Mouse (Mus musculus) kidney, adult 2 months (tissue): Measurements from ENCODE around the gene Usp49.

ENCODE experiments used
- CTCF ChIP-seq: fragments of 200-500 bp; conservative IDR thresholded peaks from 2 replicates; pipeline ENCODE4 v1.5.1; 2011; ENCODE audit warnings: low read depth, mild to moderate bottlenecking, control low read depth, low read length, moderate library complexity, mixed read lengths; ENCODE audit not compliant: insufficient read depth, insufficient read length
- POLR2A ChIP-seq: fragments of 200-500 bp; IDR thresholded peaks from one replicate; pipeline ENCODE4 v1.6.1; 2011; ENCODE audit warnings: low read depth, low read length, control low read depth

DNA sequence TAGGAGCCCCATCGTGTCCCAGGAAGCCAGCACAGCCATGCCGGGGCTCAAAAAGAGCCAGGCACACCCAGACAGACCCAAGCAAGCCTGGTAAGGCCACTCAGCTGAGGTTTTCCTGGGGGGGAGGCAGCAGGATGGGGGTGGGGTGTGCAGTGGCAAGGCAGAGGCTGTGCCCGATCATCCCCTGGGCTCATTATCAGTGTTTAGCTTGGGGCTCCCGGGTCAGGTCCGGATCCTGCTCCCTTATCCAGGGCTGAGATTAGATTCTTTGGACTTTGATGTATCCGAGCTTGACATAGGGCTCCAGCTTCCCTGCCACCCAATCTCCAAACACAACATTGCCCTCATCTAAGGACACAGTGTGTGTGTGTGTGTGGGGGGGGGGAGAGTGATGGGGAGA, 81.4 kb downstream of the Usp49 start:
- TF ChIP-seq CTCF = no peak
- TF ChIP-seq POLR2A = no peak
